Mouse (Mus musculus) induced T-regulatory cell, adult 2 months (primary cell): ENCODE measurements around the gene Spred2.

ENCODE experiments used
- DNase-seq: peaks from one replicate; pipeline ENCODE4 v3.0.0-alpha.2; 2012; ENCODE audit warnings: low read depth

The Spred2 gene

GRCm38 (mm10) chr11:19984029-19984428, 59.9 kb downstream of the Spred2 start:
- DNase-seq = no peak

- DNase-seq = no peak
Measured at GRCm38 (mm10) chr11:19985283-19985854, 61.2 kb downstream of the Spred2 start.

- DNase-seq = no peak
Measured at GRCm38 (mm10) chr11:19986443-19986861, 62.3 kb downstream of the Spred2 start.

DNA sequence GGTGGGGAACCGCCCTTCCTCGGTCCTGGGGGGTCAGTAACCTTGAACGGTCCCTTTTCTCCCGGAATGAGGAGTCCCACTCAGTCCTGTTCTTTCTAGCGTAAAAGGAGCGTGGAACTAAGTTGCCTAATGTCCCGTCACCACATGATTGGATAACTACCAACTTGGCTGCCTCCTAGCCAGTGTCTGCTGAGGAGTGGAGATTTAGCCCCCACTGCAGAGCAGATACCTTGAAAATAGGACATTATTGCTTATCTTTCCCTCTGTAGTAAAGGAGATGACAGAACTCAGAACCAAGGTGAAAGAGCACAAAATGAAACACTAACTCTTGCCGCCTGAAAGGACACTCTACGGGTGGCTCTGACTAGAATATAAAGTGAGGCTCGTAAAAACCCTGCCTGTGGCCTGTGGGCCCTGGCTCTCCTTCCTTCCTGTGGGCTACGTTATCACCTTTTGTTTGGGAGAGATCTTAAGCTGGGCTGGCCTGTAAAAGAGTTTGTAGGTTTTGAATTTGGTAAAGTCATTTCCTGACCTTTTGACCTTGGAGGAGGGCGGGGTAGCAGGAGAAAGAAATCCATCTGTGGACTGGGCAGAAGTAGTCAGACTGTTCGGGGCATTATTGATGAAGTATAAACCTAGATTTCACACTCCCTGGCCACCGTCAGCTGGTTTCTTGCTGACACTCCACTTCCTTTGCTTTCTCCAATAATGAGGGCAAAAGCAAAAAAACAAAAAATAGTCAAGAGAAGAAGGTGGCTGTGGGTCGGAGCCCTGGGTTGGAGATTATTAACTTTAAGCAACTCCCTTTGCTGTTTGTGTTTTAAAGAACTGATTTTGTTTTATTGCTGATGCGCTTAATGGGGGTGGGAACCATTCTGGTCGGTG, 62.9 kb downstream of the Spred2 start:
- DNase-seq = peak; percentile 74

GRCm38 (mm10) chr11:19987756-19988091, 63.5 kb downstream of the Spred2 start:
- peak; percentile 47 for DNase-seq

DNA sequence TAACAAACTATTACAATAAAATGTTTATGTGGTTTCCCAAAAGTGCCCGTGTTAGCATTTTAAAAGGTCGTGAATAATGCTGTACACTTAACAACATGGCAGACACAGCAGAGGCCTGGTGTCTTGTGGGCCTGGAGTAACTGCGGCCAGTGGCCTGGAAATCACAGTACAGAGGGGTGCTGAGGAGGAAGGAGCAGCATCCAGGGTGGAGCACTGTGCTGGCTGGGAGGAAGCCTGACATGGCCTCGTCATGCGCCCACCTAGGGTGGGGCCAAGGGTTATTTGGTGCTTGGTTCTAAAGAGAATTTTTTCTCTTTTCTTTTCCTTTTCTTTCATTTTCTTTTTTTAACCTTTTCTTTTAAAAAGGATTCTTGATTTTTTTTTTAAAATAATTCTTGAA, 64.0 kb downstream of the Spred2 start:
- DNase-seq = peak; percentile 48

DNA sequence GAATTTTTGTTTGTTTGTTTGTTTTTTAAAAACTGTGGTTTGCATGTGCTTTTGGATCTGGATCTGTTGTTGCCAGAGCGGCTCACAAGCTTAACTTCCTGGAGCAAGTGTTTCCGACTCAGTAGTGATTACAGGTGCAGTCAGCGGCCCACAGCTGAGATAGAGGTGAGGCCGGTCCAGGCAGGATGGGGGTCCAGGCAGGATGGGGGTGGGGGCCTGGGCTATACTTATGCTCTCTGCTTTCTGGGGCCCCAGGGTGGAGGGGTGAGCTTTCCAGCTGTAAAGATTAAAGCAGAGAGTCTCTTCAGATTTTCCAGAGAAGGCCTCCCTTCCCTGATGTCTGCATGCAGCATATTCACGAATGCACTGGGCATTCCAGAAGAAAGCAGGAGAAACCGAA, 64.5 kb downstream of the Spred2 start:
- DNase-seq = peak; percentile 51

- DNase-seq = peak; percentile 76
Measured at GRCm38 (mm10) chr11:19989141-19989910, 65.2 kb downstream of the Spred2 start.

DNA sequence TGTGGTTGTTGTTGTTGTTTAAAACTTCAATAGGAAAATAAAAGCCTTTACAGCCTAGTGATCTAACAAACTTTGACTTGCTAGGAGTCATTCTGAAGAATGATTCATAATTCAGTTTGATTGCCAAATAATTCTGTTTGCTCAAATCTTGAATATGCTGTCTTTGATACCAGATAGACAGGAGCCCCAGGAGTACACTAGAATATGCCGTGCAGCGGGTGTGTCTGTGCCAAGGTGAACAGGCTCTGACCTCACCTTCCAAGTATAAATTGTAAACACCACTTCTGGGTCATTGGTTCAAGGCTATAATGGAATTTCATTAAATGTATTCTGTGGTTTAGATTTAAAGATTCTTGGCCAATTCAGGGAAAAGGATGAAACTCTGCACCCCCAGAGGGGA, 66.6 kb downstream of the Spred2 start:
- no peak for DNase-seq

GRCm38 (mm10) chr11:19991303-19991976, 67.3 kb downstream of the Spred2 start:
- DNase-seq = no peak

GRCm38 (mm10) chr11:19992341-19993281, 68.4 kb downstream of the Spred2 start:
- peak; percentile 74 for DNase-seq

GRCm38 (mm10) chr11:19993753-19994152, 69.6 kb downstream of the Spred2 start:
- DNase-seq = peak; percentile 48

DNA sequence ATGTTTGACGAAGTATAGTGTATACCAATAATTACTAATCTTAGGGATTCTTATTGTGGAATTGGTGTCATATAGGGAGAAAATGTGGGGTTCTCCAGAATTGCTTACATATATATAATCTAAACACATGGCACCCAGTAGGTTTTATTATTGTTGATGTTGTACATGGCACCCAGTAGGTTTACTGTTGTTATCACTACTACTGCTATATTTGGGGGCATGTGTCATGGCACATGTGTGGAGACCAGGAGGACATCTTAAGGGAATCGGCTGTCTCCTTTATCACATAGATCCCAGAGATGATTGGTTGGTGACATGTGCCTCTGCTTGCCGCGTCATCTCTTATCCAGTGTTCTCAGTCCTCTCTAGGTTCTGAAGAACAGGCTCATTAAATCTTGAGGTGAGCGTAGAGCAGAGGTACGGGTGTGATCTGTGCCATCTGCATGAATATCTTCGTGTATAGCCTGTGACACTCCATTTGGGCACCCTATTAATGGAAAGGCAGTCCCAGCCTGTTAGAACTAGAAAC, 70.2 kb downstream of the Spred2 start:
- DNase-seq = no peak

DNA sequence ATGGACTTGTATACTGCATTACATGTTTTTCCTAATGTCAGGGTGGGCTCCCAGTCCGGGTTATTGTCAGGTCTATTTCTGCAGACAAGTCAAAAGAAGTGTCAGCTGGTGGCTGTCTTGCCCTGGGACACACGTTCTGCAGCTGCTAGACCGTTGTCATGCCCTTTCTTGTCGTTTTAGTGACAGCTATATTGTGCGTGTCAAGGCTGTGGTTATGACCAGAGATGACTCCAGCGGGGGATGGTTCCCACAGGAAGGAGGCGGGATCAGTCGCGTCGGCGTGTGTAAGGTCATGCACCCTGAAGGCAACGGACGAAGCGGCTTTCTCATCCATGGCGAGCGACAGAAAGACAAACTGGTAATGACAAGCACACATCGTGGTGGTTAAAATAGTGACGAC, 73.8 kb downstream of the Spred2 start:
- peak; percentile 53 for DNase-seq

GRCm38 (mm10) chr11:20002883-20003282, 78.7 kb downstream of the Spred2 start:
- DNase-seq = no peak

- DNase-seq = no peak
Measured at GRCm38 (mm10) chr11:20007701-20008100, 83.5 kb downstream of the Spred2 start.

DNA sequence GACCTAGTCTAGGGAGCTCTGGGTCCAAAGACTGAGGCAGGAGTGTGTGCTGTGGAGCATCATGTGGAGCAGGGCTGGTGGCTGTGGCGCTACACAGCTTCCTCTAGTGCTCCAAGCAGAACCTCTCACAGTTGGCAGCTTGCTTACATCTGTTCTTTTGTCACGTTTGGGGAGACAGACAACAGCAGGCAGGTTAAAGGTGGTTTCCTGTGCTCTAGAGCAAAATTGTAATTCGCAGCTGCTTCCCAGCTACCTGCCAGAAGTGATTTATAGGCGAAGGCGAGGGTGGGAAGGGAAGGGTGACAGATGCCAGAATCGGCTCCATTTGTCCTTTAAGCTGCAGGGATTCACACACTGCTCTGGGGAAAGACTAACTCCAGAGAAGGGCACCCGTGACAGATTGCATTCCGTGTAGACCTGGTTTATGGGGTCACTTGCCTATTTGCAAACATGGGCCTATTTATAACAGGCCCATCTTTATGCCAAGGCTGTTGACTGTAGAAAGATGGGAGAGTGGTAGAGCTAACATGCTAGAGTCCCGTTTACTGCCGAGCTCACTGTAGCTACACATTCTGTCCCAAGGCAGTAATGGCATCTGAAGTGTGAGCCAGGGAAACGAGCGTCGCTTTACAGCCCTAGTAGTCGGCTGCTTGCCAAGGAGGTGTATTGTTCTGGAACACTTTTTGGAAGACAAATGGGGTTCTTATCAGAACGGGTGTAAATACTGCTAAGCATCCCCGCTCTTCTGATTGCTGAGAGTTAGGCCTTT, 87.2 kb downstream of the Spred2 start:
- DNase-seq = no peak

DNA sequence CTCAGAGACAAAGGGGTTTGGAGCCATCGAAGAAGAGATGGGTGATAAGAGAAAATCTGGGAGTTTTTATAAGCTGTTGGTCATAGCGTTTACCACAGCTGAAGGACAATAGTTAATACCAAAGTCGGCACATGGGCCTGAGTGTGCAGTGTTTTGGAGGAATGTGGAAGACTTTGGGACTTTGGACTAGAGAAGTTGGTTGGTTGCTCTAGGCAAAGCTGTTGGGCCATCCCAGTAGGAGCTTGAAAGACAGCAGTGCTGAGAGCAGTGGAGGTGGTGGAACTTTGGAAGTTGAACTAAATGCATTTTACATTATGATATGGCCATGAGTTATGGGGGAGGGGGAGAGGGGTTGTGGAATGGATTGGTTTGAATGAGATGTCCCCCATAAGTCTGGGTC, 89.2 kb downstream of the Spred2 start:
- no peak for DNase-seq

DNA sequence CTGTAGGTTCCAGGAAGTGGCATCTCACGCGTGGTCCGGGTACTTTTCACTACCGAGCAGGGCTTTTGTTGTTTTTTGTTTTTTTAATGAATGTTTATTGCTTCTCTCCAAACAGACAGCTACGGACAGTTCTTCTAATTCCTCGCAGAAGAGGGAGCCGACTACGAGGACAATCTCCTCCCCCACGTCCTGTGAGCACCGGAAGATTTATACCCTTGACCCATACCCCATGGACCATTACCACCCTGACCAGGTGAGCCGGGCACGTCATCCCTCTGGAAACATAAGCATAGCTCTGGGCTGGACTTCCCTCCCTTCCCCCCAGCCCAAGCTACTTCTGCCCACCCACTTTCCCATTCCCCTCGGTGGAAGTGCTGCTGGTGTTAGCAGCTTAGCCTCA, 93.8 kb downstream of the Spred2 start:
- DNase-seq = no peak

DNA sequence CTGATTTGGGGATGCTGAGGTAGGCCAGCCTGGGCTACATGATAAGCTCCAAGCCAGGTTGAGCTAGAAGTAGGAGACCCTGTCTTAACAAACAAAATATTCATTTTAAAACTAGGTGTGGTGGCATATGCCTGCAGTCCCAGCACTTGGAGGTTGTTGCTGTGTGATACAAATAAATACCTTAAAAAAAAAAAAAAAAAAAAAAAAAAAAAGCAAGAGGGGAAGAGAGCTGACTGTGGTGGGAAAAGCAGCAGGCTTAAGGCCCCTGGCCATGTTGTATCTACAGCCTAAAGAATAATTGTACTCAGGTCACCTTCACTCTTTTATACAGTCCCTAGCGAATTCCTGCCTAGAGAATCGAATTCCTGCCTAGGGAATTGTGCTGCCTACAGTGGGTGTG, 94.7 kb downstream of the Spred2 start:
- DNase-seq = no peak
